Mouse (Mus musculus) thymus, postnatal 0 days (tissue): ENCODE results near the gene Dynlt1b. TPM values are rescaled to one million over a fixed set of nuclear protein-coding genes. Genes with fewer than 3 reads are reported as not detected.
"Not testable (repeated sequence)": the region's sequence is repeated elsewhere in the genome, so short reads cannot be mapped to it uniquely, and the experiment has no call there.

ENCODE experiments used
- DNase-seq: peaks from one replicate; pipeline ENCODE4 v3.0.0-alpha.2; 2015; ENCODE audit warnings: low spot score
- polyA plus RNA-seq: library from polyadenylated mRNA; unstranded; fragments of >200 nt; fragmentation: Nextera tagmentation; extraction: Ambion mirVana; gene quantifications from 2 replicates; pipeline ENCODE4 v1.2.1, GENCODE M21; 2015

The Dynlt1b gene
- polyA plus RNA-seq, 1 experiment from 2014 or later: 944 TPM

GRCm38 (mm10) chr17:6422805-6423204, 7.1 kb upstream of the Dynlt1b start:
- not testable (repeated sequence) for DNase-seq

- peak; percentile 90 for DNase-seq
Measured at GRCm38 (mm10) chr17:6424294-6424980, 5.5 kb upstream of the Dynlt1b start.

DNA sequence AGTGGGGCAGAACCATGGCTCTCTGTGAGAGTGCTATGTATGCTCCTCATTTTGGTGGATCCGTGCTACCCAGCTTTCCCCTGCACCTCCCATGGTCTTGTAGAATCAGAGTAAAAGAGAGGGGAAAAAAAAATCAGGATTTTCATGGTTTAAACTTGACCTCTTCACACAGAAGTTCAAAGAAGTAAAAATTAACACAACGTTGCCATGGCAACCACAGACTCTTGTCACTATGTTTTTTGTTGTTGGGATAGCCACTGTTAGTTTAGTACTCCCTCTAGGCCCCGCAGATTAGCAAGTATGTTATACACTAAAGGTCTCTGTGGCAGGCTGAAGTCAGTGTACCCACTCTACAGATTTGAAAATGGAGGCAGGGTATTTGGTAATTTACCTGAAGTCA, 4.6 kb upstream of the Dynlt1b start:
- DNase-seq: peak; percentile 55

- DNase-seq: peak; percentile 61
Measured at GRCm38 (mm10) chr17:6426869-6427268, 3.0 kb upstream of the Dynlt1b start.

DNA sequence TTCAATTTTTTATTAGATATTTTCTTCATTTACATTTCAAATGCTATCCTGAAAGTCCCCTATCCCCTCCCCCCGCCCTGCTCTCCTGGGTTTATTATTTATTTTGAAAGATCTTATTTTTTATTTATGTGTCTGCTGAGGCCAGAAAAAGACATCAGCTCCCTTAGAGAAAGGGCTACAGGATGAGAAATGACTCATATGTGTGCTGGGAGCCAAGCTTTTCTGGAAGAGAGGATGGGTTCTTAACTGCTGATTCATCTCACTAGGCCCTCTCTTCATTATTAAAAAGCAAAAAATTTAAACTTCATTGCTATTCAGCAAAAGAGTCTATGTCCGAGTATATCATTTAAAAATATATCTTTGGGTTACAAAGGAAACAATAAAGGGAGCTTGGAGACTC, 986 bp upstream of the Dynlt1b start:
- peak; percentile 35 for DNase-seq

DNA sequence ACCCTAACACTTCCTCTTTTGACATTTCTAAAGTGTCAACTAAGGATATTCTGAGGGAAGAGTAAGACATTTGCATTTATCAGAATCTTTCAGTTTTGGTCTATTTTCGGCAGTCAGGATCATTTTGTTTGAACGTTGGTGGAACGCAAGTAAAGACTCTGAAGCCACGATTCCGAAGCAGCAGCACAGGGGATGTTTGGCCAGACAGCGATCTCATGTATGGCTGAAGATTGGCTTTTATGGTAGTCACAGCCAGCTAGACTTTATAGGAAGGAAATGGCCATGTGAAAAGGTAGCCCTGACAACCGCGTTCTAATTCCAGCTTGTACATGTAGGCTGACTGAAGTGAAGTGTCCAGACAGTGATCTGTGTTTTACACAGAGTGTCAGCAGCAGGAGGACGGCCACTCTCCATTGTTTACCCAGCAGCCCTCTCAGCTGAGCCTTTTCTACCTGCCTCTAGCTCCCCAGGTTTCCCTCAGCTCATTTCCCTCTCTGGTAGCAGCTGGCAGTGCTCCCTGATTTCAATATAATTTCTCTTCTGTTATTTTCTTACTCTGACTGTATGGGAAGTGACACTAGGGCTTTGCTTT, 594 bp downstream of the Dynlt1b start:
- DNase-seq: not testable (repeated sequence)

- peak; percentile 8 for DNase-seq
Measured at GRCm38 (mm10) chr17:6432456-6432855, 2.5 kb downstream of the Dynlt1b start.

DNA sequence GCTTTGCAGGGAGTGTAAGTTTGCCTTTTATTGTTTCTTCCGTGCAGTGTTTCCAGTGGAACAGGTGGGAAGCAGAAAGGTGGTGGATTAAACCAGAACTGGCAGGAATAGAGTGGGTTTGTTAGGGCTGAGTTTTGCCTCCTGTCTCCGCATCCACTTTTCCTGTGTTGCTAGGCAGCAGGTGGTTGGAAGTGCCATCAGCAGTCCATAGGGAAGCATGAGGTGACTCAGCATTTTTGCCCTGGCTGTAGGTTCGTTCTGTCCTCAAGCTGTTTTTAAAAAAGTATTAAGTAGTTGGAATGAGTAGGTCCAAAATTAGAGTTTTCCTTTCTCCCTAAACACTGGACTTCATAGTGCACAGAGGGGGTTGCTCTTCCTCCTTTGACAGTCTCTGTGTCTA, 3.8 kb downstream of the Dynlt1b start:
- not testable (repeated sequence) for DNase-seq

GRCm38 (mm10) chr17:6438080-6438479, 8.2 kb downstream of the Dynlt1b start:
- DNase-seq: not testable (repeated sequence)

DNA sequence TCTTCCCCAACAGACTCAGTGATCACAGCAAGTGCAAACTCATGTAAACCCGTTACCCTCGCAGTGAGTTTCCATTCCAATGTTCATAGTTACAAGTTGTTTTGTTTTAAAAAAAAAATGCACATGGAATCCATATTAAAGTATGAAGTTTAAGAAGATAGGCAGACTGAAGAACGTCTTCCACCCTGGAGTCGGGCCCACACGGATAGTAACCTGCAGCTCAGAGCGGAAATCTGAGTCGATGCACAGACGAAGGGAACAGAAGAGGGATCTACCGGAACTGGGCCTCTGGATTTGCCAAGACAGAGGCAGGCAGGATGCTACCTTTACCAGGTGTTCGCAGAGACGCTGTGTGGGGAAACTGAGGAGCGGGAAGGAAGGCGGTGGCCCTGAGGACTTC, 10.0 kb downstream of the Dynlt1b start:
- not testable (repeated sequence) for DNase-seq

DNA sequence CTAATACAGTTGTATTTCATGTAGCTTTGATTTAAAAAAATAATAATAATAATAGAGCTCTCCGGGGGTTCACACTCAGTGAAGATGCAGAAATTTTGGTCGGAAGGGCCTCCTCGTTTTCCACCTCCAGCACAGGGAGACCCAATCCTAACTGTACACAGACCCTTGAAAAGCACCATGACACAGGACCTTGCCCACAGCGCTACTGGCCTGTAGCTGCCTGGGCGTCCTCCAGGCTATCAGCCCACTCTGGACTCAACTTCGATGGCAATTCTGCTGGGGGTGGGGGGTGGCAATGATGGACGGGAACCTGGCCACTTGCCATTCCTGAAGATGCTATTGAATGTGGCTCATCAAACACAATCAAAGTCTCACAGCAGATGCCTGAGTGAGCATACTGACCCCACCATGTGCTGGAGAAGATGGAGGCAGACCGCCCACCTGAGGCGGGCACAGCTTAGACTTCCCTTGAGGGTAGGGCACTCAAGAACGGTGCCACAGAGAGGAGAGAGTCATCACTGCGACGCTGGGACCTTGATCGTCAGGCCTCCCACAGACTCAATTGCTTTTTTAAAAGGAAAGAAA, 10.7 kb downstream of the Dynlt1b start:
- not testable (repeated sequence) for DNase-seq

GRCm38 (mm10) chr17:6441254-6441653, 11.3 kb downstream of the Dynlt1b start:
- not testable (repeated sequence) for DNase-seq

DNA sequence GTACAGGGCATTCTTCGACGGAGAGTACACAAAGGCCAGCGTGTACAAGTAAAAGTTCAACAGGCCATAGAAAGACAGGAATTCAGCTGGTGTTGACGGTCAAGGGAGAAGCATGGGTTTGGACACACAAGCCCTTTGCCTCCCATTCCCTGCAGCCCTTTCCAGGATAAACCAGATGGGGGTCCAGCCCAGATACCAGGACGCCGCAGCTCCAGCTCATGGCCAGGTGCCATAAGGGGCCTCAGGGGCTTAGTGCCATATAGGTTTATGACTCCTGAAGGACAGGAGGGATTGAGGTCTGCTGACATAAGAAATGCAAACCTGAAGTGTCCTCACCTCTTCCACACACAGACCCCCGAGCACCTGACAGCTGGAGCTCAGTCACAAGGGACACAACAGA, 12.6 kb downstream of the Dynlt1b start:
- not testable (repeated sequence) for DNase-seq

DNA sequence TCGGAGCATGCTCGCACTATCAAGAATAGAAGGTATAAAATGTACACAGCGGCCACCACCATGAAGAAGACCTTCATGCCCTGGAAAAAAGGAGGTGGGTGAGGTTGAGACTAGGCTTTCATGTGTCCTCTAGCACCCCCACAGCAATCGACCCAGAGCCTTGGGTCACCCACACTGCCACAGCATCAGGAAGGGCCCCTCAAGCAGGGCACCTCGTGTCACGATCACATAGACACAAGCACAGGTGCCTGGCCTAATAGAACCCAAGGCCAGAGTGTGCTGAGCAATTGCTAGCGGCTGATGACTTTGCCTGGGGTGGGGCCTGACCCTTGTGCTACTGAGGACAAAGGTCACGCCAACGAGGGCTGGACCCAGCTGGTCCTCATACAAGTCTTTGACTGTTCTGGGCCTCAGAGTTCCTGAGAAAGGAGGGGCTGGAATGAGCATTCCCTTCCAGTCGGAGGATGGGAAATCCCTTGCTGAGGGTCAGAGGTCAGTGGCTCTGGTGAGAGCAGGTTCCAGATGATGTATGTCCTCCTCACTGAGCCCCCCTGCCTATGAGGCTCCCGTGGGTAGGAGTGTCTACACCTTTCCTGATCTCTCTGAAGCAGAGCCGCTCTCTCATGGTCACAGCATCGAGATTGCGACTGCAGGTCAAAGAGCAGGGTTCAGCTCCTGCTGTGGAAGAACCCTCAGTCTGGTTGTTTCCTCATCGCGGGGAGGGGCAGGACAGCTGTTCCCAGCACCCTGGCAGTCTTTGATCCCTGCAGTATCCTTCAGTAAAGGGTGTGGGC, 16.1 kb downstream of the Dynlt1b start:
- not testable (repeated sequence) for DNase-seq

DNA sequence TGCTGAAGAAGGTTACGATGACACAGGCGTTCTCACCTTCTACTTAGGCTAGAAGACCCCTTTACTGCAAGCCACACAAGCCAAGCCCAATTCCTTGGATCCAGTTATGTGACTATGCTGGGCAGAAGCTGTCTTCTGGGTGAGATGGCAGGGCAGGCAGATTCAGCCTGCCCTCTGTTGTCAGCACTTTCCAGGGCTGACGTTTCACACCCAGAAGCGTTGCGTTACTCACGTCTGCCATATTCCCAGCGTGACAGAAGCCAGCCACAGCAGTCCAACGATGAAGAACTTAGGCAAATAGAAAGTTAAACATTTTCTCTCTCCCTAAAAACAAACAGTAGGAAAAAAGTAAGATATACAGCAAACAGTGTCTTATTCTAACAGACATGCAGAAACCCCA, 18.4 kb downstream of the Dynlt1b start:
- not testable (repeated sequence) for DNase-seq

- not testable (repeated sequence) for DNase-seq
Measured at GRCm38 (mm10) chr17:6449166-6449565, 19.3 kb downstream of the Dynlt1b start.

DNA sequence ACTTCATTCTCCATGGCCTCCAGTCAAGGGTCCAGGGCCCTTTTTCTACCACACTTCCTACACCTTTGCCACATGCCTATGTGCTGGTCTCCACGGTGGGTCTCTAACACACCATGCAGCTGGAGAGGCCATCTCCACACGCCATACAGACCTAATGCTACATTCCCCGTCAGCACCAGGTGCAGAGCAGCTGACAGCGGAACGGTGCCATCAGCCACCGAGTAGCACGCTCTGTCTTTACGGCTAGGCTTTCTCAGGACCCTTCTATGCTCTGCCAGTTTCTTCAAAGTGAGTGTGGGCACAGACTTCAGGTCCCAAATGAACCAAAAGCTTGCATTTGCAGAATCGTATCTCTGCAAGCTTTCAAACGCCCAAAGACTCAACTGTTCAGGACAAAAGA, 21.3 kb downstream of the Dynlt1b start:
- not testable (repeated sequence) for DNase-seq

DNA sequence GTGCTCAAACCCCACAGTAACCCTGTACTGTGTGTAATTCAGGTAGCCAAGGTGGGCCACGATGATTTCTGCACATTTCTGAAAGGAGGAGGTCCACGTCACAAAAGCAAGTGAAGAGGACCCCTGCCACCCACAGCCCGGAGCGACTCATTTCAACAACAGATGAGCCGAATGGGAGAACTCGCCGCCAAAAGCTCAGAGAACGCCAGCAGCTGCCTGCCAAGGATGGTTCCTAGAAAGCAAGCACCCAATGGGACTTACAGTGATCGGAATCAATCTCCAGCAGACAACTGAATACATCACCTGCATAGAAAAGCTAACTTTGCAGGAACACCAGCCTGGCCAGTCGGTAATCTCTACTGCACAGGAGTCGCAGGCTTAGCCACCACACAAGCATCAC, 22.8 kb downstream of the Dynlt1b start:
- DNase-seq: not testable (repeated sequence)

GRCm38 (mm10) chr17:6454703-6455102, 24.8 kb downstream of the Dynlt1b start:
- DNase-seq: not testable (repeated sequence)

DNA sequence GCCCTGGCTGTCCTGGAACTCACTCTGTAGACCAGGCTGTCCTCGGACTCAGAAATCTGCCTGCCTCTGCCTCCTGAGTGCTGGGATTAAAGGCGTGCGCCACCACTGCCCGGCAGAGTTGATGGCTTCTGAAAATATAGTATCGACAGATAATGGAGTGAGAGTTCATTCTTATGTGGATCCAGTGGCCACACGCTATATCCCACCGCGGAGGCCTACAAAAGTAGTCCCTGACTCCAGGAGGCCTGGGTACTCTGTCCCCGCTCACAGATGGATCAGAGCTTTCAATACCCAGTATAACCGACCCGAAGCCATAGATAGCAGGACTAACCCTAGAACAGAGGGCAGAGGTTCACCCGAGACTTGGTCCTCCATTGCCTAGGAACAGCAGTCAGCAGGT, 26.0 kb downstream of the Dynlt1b start:
- DNase-seq: not testable (repeated sequence)

DNA sequence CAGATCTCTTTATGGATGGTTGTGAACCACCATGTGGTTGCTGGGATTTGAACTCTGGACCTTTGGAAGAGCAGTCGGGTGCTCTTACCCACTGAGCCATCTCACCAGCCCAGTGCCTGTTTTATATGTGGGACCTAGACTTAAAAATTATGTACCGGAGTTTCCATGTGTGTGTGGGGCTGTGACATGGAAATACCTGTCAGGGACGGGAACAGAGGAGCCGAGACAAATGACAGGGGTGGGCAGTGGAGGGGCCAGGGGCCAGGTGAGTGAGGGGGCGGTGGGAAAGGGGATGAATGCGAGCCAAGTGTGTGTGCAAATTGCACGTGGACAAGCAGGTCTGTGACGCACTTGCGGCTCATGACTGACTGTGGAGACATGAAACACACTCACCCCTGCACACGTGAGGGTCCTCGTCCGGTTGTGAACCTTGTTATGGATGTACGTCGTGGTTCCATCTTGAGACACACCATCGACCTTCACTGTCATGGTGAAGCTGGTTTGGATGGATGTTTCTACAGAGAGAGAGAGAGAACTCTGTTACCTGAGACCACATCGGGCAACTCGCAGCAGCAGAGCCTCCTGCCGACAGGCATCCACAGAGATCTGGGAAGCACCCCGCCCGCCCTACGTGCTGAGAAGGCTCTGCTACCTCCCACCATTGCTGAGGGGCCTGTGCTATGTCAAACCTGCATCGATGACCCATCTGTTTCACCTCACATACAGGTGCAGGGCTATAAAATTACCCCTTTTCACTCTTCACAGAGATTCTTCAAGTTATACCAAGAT, 26.9 kb downstream of the Dynlt1b start:
- DNase-seq: not testable (repeated sequence)
